Mouse (Mus musculus) small intestine, adult 2 months (tissue): Measurements from ENCODE around the gene Alad. TPM values are rescaled to one million over a fixed set of nuclear protein-coding genes. Genes with fewer than 3 reads are reported as not detected.

Experiments used
- H3K27ac ChIP-seq: fragments of 200-500 bp; 2 replicates; pipeline ENCODE4 v1.5.1; 2012; ENCODE audit warnings: low read depth, low read length, control low read depth, inconsistent platforms; ENCODE audit not compliant: insufficient read depth
- H3K27me3 ChIP-seq: fragments of 200-500 bp; 2 replicates; pipeline ENCODE4 v1.6.1; 2012; ENCODE audit warnings: mild to moderate bottlenecking, moderate library complexity, low read length, inconsistent platforms; ENCODE audit not compliant: control insufficient read depth, insufficient read depth
- H3K36me3 ChIP-seq: fragments of 200-500 bp; 2 replicates; pipeline ENCODE4 v1.6.1; 2012; ENCODE audit warnings: mild to moderate bottlenecking, low read length, control low read depth, inconsistent platforms; ENCODE audit not compliant: control insufficient read depth, insufficient read depth
- H3K4me1 ChIP-seq: fragments of 200-500 bp; 2 replicates; pipeline ENCODE4 v1.6.1; 2012; ENCODE audit warnings: low read length, inconsistent platforms, mixed read lengths; ENCODE audit not compliant: control insufficient read depth, insufficient read depth, insufficient read length
- H3K4me3 ChIP-seq: fragments of 200-500 bp; 2 replicates; pipeline ENCODE4 v1.5.1; 2012; ENCODE audit warnings: low read depth, mild to moderate bottlenecking, control low read depth, inconsistent platforms, low read length, moderate library complexity
- CTCF ChIP-seq: fragments of 200-500 bp; IDR thresholded peaks from 2 replicates; pipeline ENCODE4 v1.5.1; 2012; ENCODE audit warnings: low read depth, mild to moderate bottlenecking, control low read depth, inconsistent platforms, low read length, moderate library complexity, mixed read lengths; ENCODE audit not compliant: insufficient replicate concordance, insufficient read length; ENCODE audit errors: extremely low read depth
- POLR2A ChIP-seq: fragments of 200-500 bp; IDR thresholded peaks from 2 replicates; pipeline ENCODE4 v1.6.1; 2012; ENCODE audit warnings: low read depth, mild to moderate bottlenecking, control low read depth, inconsistent platforms, low read length, moderate library complexity
- WGBS: fragments of 180-500 bp; shearing (Covaris S2); methylation state at CpG from one replicate; pipeline ENCODE4 v1.1.7; 2018; 5-methylcytosine and 5-hydroxymethylcytosine counted together
- polyA plus RNA-seq: library from polyadenylated mRNA; depleted of rRNA; stranded (reverse); fragments of >200 nt; gene quantifications from 2 replicates; pipeline ENCODE4 v1.2.3, GENCODE M21; 2012

Alad gene
- polyA plus RNA-seq, 1 experiment, result 110 TPM

- Histone ChIP-seq H3K4me1 (peaks cover 19% of the 10 kb centered on the region), H3K27me3 (no peaks in the 10 kb centered on the region), H3K27ac (peak overlapping the region; percentile 85), H3K36me3 (0 out of 2 replicates have a peak, but pooled peaks cover 4% of the 10 kb centered on the region), H3K4me3 (peak overlapping the region; percentile 91)
- no peak for TF ChIP-seq POLR2A
- TF ChIP-seq CTCF, result no peak
- WGBS, result 23% methylated on average over 13 of the region's 13 CpGs
Observed at GRCm38 (mm10) chr4:62518416-62519121, 1.1 kb downstream of the Alad start.

GRCm38 (mm10) chr4:62517538-62518415 is 1.9 kb downstream of the Alad start:
- Histone ChIP-seq H3K27ac (peak overlapping the region; percentile 85), H3K27me3 (no peaks in the 10 kb centered on the region), H3K4me1 (peaks cover 19% of the 10 kb centered on the region), H3K4me3 (no peak overlapping the region), H3K36me3 (0 out of 2 replicates have a peak, but pooled peaks cover 11% of the 10 kb centered on the region)
- TF ChIP-seq CTCF (no peak), POLR2A (no peak)
- 21% methylated on average over 10 of the region's 10 CpGs for WGBS

DNA sequence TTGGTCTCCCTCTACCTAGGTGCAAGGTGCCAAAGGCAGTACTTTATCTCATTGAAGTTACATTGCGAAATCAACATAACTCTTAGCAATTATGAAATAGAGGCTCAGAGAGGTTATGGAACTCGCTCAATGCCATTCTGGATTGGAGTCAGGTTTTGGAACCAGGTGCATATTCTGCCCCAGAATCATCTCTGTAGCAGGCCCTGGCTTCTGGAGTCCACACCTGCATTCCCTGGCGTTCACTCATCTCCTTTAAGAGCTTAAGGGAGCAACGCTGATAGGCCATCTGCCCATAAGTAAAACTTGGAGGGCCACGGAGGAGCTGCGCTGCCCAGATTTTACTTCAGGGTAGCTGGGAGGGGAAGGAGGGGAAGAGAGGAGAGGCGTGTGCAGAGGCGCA is 2.7 kb downstream of the Alad start:
- Histone ChIP-seq H3K27ac (peak overlapping the region; percentile 85), H3K27me3 (no peaks in the 10 kb centered on the region), H3K4me1 (peaks cover 19% of the 10 kb centered on the region), H3K4me3 (no peak overlapping the region), H3K36me3 (peaks cover 16% of the 10 kb centered on the region; the same call in 1 of the 2 replicates)
- WGBS, result 32% methylated on average over 8 of the region's 8 CpGs
- no peak for TF ChIP-seq CTCF
- TF ChIP-seq POLR2A, result no peak

DNA sequence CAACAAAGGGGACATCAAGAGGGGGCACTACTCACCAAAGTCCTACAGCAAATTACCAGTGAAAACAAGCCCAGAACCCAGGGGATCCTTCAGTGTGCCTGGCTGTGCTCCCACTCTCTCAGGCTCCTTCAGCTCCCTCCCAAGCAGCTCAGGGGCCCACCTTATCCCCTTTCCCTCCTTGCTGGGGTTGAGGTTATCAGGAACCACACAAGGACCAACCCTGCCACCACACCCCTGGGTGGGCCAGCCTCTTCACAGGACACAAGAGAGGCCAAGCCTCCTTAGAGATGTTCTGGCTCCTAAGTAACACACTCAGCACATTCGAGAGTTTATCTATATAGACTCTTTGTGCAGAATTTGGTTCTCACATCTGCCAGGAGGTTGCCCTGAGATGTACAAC is 3.1 kb downstream of the Alad start:
- Histone ChIP-seq H3K4me3 (no peak overlapping the region), H3K36me3 (peaks cover 20% of the 10 kb centered on the region), H3K27ac (peak overlapping the region; percentile 55), H3K27me3 (no peaks in the 10 kb centered on the region), H3K4me1 (peaks cover 19% of the 10 kb centered on the region)
- WGBS, result 30% methylated on average over 1 of the region's 1 CpGs
- TF ChIP-seq POLR2A (no peak), CTCF (no peak)

- H3K36me3 ChIP-seq, result peaks cover 25% of the 10 kb centered on the region
- WGBS, result 35% methylated on average over 2 of the region's 2 CpGs
- TF ChIP-seq CTCF, result no peak
- TF ChIP-seq POLR2A, result no peak
- peaks cover 19% of the 10 kb centered on the region for H3K4me1 ChIP-seq
- no peak overlapping the region for H3K4me3 ChIP-seq
- no peaks in the 10 kb centered on the region for H3K27me3 ChIP-seq
- peak overlapping the region; percentile 3; the same call in 1 of the 2 replicates for H3K27ac ChIP-seq
Observed at GRCm38 (mm10) chr4:62516079-62516478, 3.6 kb downstream of the Alad start.

DNA sequence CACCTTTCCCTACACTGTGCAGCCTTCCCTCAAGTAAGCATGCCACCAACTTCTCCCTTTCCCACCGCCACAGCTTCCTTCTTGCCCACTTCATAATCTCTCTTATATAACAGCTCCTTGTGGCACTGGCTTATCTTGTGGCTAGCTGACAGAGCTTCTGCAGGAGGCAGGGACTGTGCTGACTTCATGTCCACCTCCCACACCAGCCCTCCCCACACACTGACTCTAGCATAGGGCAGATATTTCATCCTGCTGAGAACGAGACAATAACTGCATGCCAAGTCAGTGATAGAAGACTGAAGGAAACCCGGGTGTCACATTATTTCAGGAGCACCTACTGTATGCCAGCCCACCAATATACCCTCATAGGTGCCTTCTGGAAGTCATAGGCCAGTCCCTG is 4.2 kb downstream of the Alad start:
- H3K27me3 ChIP-seq, result no peaks in the 10 kb centered on the region
- no peak for TF ChIP-seq POLR2A
- TF ChIP-seq CTCF, result no peak
- H3K4me3 ChIP-seq, result no peak overlapping the region
- 50% methylated on average over 3 of the region's 3 CpGs for WGBS
- H3K36me3 ChIP-seq, result peaks cover 31% of the 10 kb centered on the region
- H3K27ac ChIP-seq, result peak overlapping the region; percentile 3; the same call in 1 of the 2 replicates
- H3K4me1 ChIP-seq, result peaks cover 19% of the 10 kb centered on the region

- peaks cover 24% of the 10 kb centered on the region for H3K4me1 ChIP-seq
- H3K27me3 ChIP-seq, result no peaks in the 10 kb centered on the region
- H3K36me3 ChIP-seq, result peaks cover 35% of the 10 kb centered on the region
- H3K4me3 ChIP-seq, result no peak overlapping the region
- WGBS, result 87% methylated on average over 7 of the region's 7 CpGs
- H3K27ac ChIP-seq, result no peak overlapping the region
- TF ChIP-seq POLR2A (no peak), CTCF (no peak)
Observed at GRCm38 (mm10) chr4:62514995-62515394, 4.7 kb downstream of the Alad start.
